Mouse (Mus musculus): ENCODE data around the gene Ccdc14.
"Not testable (repeated sequence)": the region's sequence is repeated elsewhere in the genome, so short reads cannot be mapped to it uniquely, and the experiment has no call there.

Gene Ccdc14

GRCm38 (mm10) chr16:34690334-34691144, at the start of gene Ccdc14:
Gene Ccdc14, plus strand, starts transcription at chr16:34690616.
- peak; percentile 99 for DNase-seq

GRCm38 (mm10) chr16:34643511-34644259, 46.7 kb upstream of the Ccdc14 start:
- peak; percentile 82 for DNase-seq

- DNase-seq = no peak
These were observed 40.8 kb upstream of the Ccdc14 start, which contains the start of gene Ropn1 for GRCm38 (mm10) chr16:34649621-34650020. Gene Ropn1, plus strand, starts transcription at chr16:34649921.

GRCm38 (mm10) chr16:34653023-34653422, 37.4 kb upstream of the Ccdc14 start:
- DNase-seq = no peak

GRCm38 (mm10) chr16:34657566-34657965, 32.9 kb upstream of the Ccdc14 start:
- DNase-seq = not testable (repeated sequence)

GRCm38 (mm10) chr16:34657983-34658382, 32.4 kb upstream of the Ccdc14 start:
- no peak for DNase-seq

GRCm38 (mm10) chr16:34658388-34658787, 32.0 kb upstream of the Ccdc14 start:
- DNase-seq = no peak

GRCm38 (mm10) chr16:34664553-34664952, 25.9 kb upstream of the Ccdc14 start:
- DNase-seq = no peak

GRCm38 (mm10) chr16:34667031-34667726, 23.2 kb upstream of the Ccdc14 start:
- peak; percentile 96 for DNase-seq

- DNase-seq = no peak
These were observed 22.1 kb upstream of the Ccdc14 start for GRCm38 (mm10) chr16:34668341-34668740.

GRCm38 (mm10) chr16:34671966-34672365, 18.4 kb upstream of the Ccdc14 start:
- no peak for DNase-seq

- no peak for DNase-seq
These were observed 17.6 kb upstream of the Ccdc14 start for GRCm38 (mm10) chr16:34672822-34673221.

GRCm38 (mm10) chr16:34674365-34674764, 16.1 kb upstream of the Ccdc14 start:
- no peak for DNase-seq

GRCm38 (mm10) chr16:34681823-34682222, 8.6 kb upstream of the Ccdc14 start:
- DNase-seq = no peak

- DNase-seq = no peak
These were observed 537 bp upstream of the Ccdc14 start for GRCm38 (mm10) chr16:34689879-34690278.

GRCm38 (mm10) chr16:34691156-34691555, 740 bp downstream of the Ccdc14 start:
- DNase-seq = no peak

- no peak for DNase-seq
These were observed 4.1 kb downstream of the Ccdc14 start for GRCm38 (mm10) chr16:34694477-34694876.

GRCm38 (mm10) chr16:34698721-34699120, 8.3 kb downstream of the Ccdc14 start:
- not testable (repeated sequence) for DNase-seq

- peak; percentile 91 for DNase-seq
These were observed 9.9 kb downstream of the Ccdc14 start for GRCm38 (mm10) chr16:34700165-34700827.

GRCm38 (mm10) chr16:34700828-34701216, 10.4 kb downstream of the Ccdc14 start:
- DNase-seq = no peak

- DNase-seq = no peak
These were observed 15.6 kb downstream of the Ccdc14 start for GRCm38 (mm10) chr16:34706019-34706418.

- DNase-seq = peak; percentile 95
These were observed 16.1 kb downstream of the Ccdc14 start for GRCm38 (mm10) chr16:34706487-34706946.

GRCm38 (mm10) chr16:34711481-34711880, 21.1 kb downstream of the Ccdc14 start:
- no peak for DNase-seq
